ENCODE assay signal across 17 mouse cellular contexts in genomic region chr1:36766431-36767205, GRCm38 (mm10). TPM values are rescaled to one million over a fixed set of nuclear protein-coding genes. Genes with fewer than 3 reads are reported as not detected.
DNase-seq lines count a peak whose midpoint lies in the region; ATAC-seq lines count a peak whose summit lies in the region.
"Had no signal": no experiment of that assay in that cellular context is flagged by ENCODE, and none has a peak within 500 bp of the region (broad histone marks: within the 10 kb centered on the region; RNA-seq: fewer than 3 reads in every experiment).

No protein-coding gene starts in this region.

- no peak overlapping the region for H3K4me2 ChIP-seq in midbrain, embryonic 16.5 days (ENCODE audit: low read length)
- H3K4me2 ChIP-seq: hindbrain, embryonic 14.5 days had no signal

- H3K9me3 ChIP-seq in midbrain, embryonic 10.5 days (replicated peaks): no peaks in the 10 kb centered on the region
- H3K9me3 ChIP-seq in midbrain, embryonic 16.5 days (replicated peaks; ENCODE audit: control insufficient read depth, low read length, poor library complexity, severe bottlenecking): no peaks in the 10 kb centered on the region
- H3K9me3 ChIP-seq: G1E had no signal

- peaks cover 10% of the 10 kb centered on the region for H3K4me1 ChIP-seq in midbrain, embryonic 10.5 days
- H3K4me1 ChIP-seq in midbrain, embryonic 16.5 days (ENCODE audit: control insufficient read depth, insufficient read depth, low read length): no peaks in the 10 kb centered on the region

- 0 out of 2 replicates have a peak overlapping the region, but pooled peaks have one; percentile 6 for H3K27ac ChIP-seq in midbrain, embryonic 10.5 days (replicated peaks)
- H3K27ac ChIP-seq in midbrain, embryonic 16.5 days (ENCODE audit: low read length): no peak overlapping the region
- H3K27ac ChIP-seq: hindbrain, embryonic 14.5 days had no signal

- no peak for ATAC-seq in midbrain, embryonic 16.5 days
- peak; percentile 43 to 57; a peak in 3 of 4 replicates for ATAC-seq in hematopoietic stem cell, adult 5-6 weeks (replicated peaks in 1 of 2; ENCODE audit: insufficient read depth in 1 of 2, low FRiP score in 2 of 2, low TSS enrichment in 1 of 2, low read depth in 1 of 2, poor library complexity in 2 of 2, severe bottlenecking in 2 of 2)
- ATAC-seq: forebrain, postnatal 0 days had no signal

- DNase-seq in midbrain, embryonic 10.5 days (ENCODE audit: low spot score): no peak
- peak; percentile 43 to 62 for DNase-seq in CD8-positive naive resting alpha-beta T cell, adult 2 months (ENCODE audit: low read depth in 2 of 2, low spot score in 2 of 2)
- DNase-seq in thymus, postnatal 0 days (ENCODE audit: low spot score): peak; percentile 77
- no peak for DNase-seq in cerebellum, postnatal 14 days
- DNase-seq in gastrocnemius, postnatal 14 days: no peak
- no peak for DNase-seq in cerebellum, postnatal 25 days
- DNase-seq: adrenal gland, adult 2 months; cerebellum, adult 11-12 months; forebrain, postnatal 0 days; kidney, postnatal 10 days; lung, postnatal 14 days had no signal

- no peak overlapping the region for H3K9ac ChIP-seq in midbrain, embryonic 16.5 days (ENCODE audit: low read depth, low read length)
- H3K9ac ChIP-seq: forebrain, postnatal 0 days; hindbrain, embryonic 14.5 days had no signal

- intact Hi-C loops in gastrocnemius, postnatal 14 days (cut with DNase I; ENCODE audit: low total_unique reads): no loop called here

- WGBS in midbrain, embryonic 10.5 days: 80% methylated on average over 4 of the region's 4 CpGs
- WGBS in midbrain, embryonic 16.5 days: 76% methylated on average over 4 of the region's 4 CpGs

- H3K27me3 ChIP-seq in midbrain, embryonic 10.5 days (ENCODE audit: low read depth, poor library complexity, severe bottlenecking): peaks cover 21% of the 10 kb centered on the region
- peaks cover 8% of the 10 kb centered on the region; the same call in 1 of the 2 replicates for H3K27me3 ChIP-seq in midbrain, embryonic 16.5 days (ENCODE audit: control insufficient read depth, insufficient read depth, low read depth, low read length)

- H3K36me3 ChIP-seq in midbrain, embryonic 10.5 days: no peaks in the 10 kb centered on the region
- H3K36me3 ChIP-seq in midbrain, embryonic 16.5 days (ENCODE audit: control insufficient read depth, insufficient read depth, low read length): no peaks in the 10 kb centered on the region
- H3K36me3 ChIP-seq: G1E had no signal

- no peak overlapping the region for H3K4me3 ChIP-seq in midbrain, embryonic 10.5 days
- H3K4me3 ChIP-seq in midbrain, embryonic 16.5 days (ENCODE audit: low read depth, low read length): no peak overlapping the region

RNA-seq across cellular contexts. Expression of gene Zap70, which starts 5.0 kb away (rescaled TPM):
- polyA plus RNA-seq in midbrain, embryonic 10.5 days (2016; fragmentation: Nextera tagmentation; extraction: Ambion mirVana): 0.26 and 0.43 TPM in 2 replicates
- polyA plus RNA-seq in midbrain, embryonic 16.5 days (2015; fragmentation: Nextera tagmentation; extraction: Ambion mirVana): 2.0 and 2.6 TPM in 2 replicates
- total RNA-seq in hematopoietic stem cell, adult 5-6 weeks (2017): 0.40 and 0.94 TPM in 2 replicates
- polyA plus RNA-seq in thymus, postnatal 0 days (2015; fragmentation: Nextera tagmentation; extraction: Ambion mirVana): 118 and 123 TPM in 2 replicates
- total RNA-seq in gastrocnemius, postnatal 14 days (2021): under 1 TPM in 1 of 2 experiments, not detected in 1; 0.39 TPM
- total RNA-seq: G1E had no signal

RNA-seq across cellular contexts. Expression of gene Actr1b, which starts 52.4 kb away (rescaled TPM):
- polyA plus RNA-seq in midbrain, embryonic 10.5 days (2016; fragmentation: Nextera tagmentation; extraction: Ambion mirVana): 142 and 145 TPM in 2 replicates
- polyA plus RNA-seq in midbrain, embryonic 16.5 days (2015; fragmentation: Nextera tagmentation; extraction: Ambion mirVana): 92.3 and 106 TPM in 2 replicates
- total RNA-seq in hematopoietic stem cell, adult 5-6 weeks (2017): 45.0 and 61.4 TPM in 2 replicates
- 59.3 and 62.0 TPM in 2 replicates for polyA plus RNA-seq in thymus, postnatal 0 days (2015; fragmentation: Nextera tagmentation; extraction: Ambion mirVana)
- total RNA-seq in gastrocnemius, postnatal 14 days (2021): 100 to 1,000 TPM; 142 to 143 TPM

RNA-seq across cellular contexts. Expression of gene 4933424G06Rik, which starts 56.7 kb away (rescaled TPM):
- polyA plus RNA-seq in midbrain, embryonic 10.5 days (2016; fragmentation: Nextera tagmentation; extraction: Ambion mirVana): 0.10 and 0.24 TPM in 2 replicates
- 0.75 and 1.2 TPM in 2 replicates for polyA plus RNA-seq in midbrain, embryonic 16.5 days (2015; fragmentation: Nextera tagmentation; extraction: Ambion mirVana)
- not detected in 2 replicates for total RNA-seq in hematopoietic stem cell, adult 5-6 weeks (2017)
- 0.13 TPM in 1 of 2 replicates, not detected in the other for polyA plus RNA-seq in thymus, postnatal 0 days (2015; fragmentation: Nextera tagmentation; extraction: Ambion mirVana)
- total RNA-seq in gastrocnemius, postnatal 14 days (2021): under 1 TPM; 0.37 to 0.38 TPM
- total RNA-seq: adrenal gland, adult 2 months; forebrain, postnatal 0 days; heart, adult 8-10 months; liver, adult 2 months had no signal
- polyA plus RNA-seq: adrenal gland, adult 2 months; G1E; liver, adult 2 months had no signal

Comparison
In these comparisons a context has a peak if more than half of its experiments do, and no peak if none do; other contexts are left out.
1. DNase-seq: peak in CD8-positive naive resting alpha-beta T cell, adult 2 months (2 of 2) and thymus, postnatal 0 days (single experiment); none in midbrain, embryonic 10.5 days (single experiment), cerebellum, postnatal 14 days (0 of 2), gastrocnemius, postnatal 14 days (single experiment) and cerebellum, postnatal 25 days (0 of 2).
2. RNA of gene Zap70, which starts 5.0 kb away (polyA plus RNA-seq): 118 to 123 TPM in thymus, postnatal 0 days; 2.0 to 2.6 TPM in midbrain, embryonic 16.5 days and 0.26 to 0.43 TPM in midbrain, embryonic 10.5 days; every median in the first group is over 10 times any median in the second.